Mouse (Mus musculus): ENCODE results near the gene Arhgap23.

Arhgap23 gene

GRCm38 (mm10) chr11:97415330-97415711 lies at the start of gene Arhgap23:
Gene Arhgap23, plus strand, starts transcription at chr11:97415533.
- no peak for DNase-seq

- no peak for DNase-seq
Measured at GRCm38 (mm10) chr11:97365556-97365955, 49.8 kb upstream of the Arhgap23 start.

- DNase-seq, result no peak
Measured at GRCm38 (mm10) chr11:97368501-97368900, 46.8 kb upstream of the Arhgap23 start.

GRCm38 (mm10) chr11:97370329-97371091 lies 44.8 kb upstream of the Arhgap23 start:
- no peak for DNase-seq

- DNase-seq, result no peak
Measured at GRCm38 (mm10) chr11:97372159-97372864, 43.0 kb upstream of the Arhgap23 start.

GRCm38 (mm10) chr11:97373402-97373801 lies 41.9 kb upstream of the Arhgap23 start:
- no peak for DNase-seq

GRCm38 (mm10) chr11:97380036-97380435 lies 35.3 kb upstream of the Arhgap23 start:
- no peak for DNase-seq

- DNase-seq, result no peak
Measured at GRCm38 (mm10) chr11:97383017-97383416, 32.3 kb upstream of the Arhgap23 start.

- DNase-seq, result no peak
Measured at GRCm38 (mm10) chr11:97383764-97384163, 31.6 kb upstream of the Arhgap23 start.

- no peak for DNase-seq
Measured at GRCm38 (mm10) chr11:97387811-97388210, 27.5 kb upstream of the Arhgap23 start.

GRCm38 (mm10) chr11:97389127-97389526 lies 26.2 kb upstream of the Arhgap23 start:
- DNase-seq, result no peak

- DNase-seq, result no peak
Measured at GRCm38 (mm10) chr11:97393658-97394057, 21.7 kb upstream of the Arhgap23 start.

GRCm38 (mm10) chr11:97394146-97394545 lies 21.2 kb upstream of the Arhgap23 start:
- DNase-seq, result no peak

GRCm38 (mm10) chr11:97398506-97398905 lies 16.8 kb upstream of the Arhgap23 start:
- DNase-seq, result no peak

GRCm38 (mm10) chr11:97399958-97400710 lies 15.2 kb upstream of the Arhgap23 start:
- DNase-seq, result peak; percentile 75 to 80

GRCm38 (mm10) chr11:97401082-97401481 lies 14.3 kb upstream of the Arhgap23 start:
- peak; percentile 63 to 79 for DNase-seq

GRCm38 (mm10) chr11:97401686-97402435 lies 13.5 kb upstream of the Arhgap23 start:
- no peak for DNase-seq

- DNase-seq, result no peak
Measured at GRCm38 (mm10) chr11:97402746-97403145, 12.6 kb upstream of the Arhgap23 start.

GRCm38 (mm10) chr11:97403614-97404183 lies 11.6 kb upstream of the Arhgap23 start:
- no peak for DNase-seq

- peak; percentile 36 to 50 for DNase-seq
Measured at GRCm38 (mm10) chr11:97404184-97404760, 11.1 kb upstream of the Arhgap23 start.

GRCm38 (mm10) chr11:97404761-97405190 lies 10.6 kb upstream of the Arhgap23 start:
- DNase-seq, result no peak

Measured in thymus, adult 18-20 months (tissue).